Mouse (Mus musculus) liver, embryonic 11.5 days (tissue): ENCODE measurements around the gene Fdxacb1. TPM values are rescaled to one million over a fixed set of nuclear protein-coding genes. Genes with fewer than 3 reads are reported as not detected.

Experiments used
- ATAC-seq: fragments of 200-750 bp; cut with Nextera tagmentation; replicated peaks from 2 replicates; pipeline ENCODE4 v1.8.0; 2017; ENCODE audit warnings: moderate number of reproducible peaks, mild to moderate bottlenecking, moderate TSS enrichment, moderate library complexity; ENCODE audit not compliant: low FRiP score
- DNase-seq: peaks from one replicate; pipeline ENCODE4 v3.0.0-alpha.2; 2017; ENCODE audit warnings: low spot score
- H3K27ac ChIP-seq: fragments of 300-500 bp; sonication (generic); 2 replicates; pipeline ENCODE4 v1.5.1; 2014; ENCODE audit warnings: mild to moderate bottlenecking, low read depth, low read length, control low read depth
- H3K27me3 ChIP-seq: fragments of 300-500 bp; sonication (generic); replicated peaks from 2 replicates; pipeline ENCODE4 v1.6.1; 2014; ENCODE audit warnings: low read length, mixed read lengths; ENCODE audit not compliant: control insufficient read depth, insufficient read depth
- H3K36me3 ChIP-seq: fragments of 300-500 bp; sonication (generic); 2 replicates; pipeline ENCODE4 v1.6.1; 2014; ENCODE audit warnings: mild to moderate bottlenecking, low read length, moderate library complexity, mixed read lengths; ENCODE audit not compliant: control insufficient read depth, insufficient read depth
- H3K4me1 ChIP-seq: fragments of 300-500 bp; sonication (generic); replicated peaks from 2 replicates; pipeline ENCODE4 v1.6.1; 2014; ENCODE audit warnings: low read length, mixed read lengths; ENCODE audit not compliant: control insufficient read depth, insufficient read depth
- H3K4me2 ChIP-seq: fragments of 300-500 bp; sonication (generic); 2 replicates; pipeline ENCODE4 v1.6.1; 2014; ENCODE audit warnings: mild to moderate bottlenecking, control low read depth, moderate library complexity
- H3K4me3 ChIP-seq: fragments of 300-500 bp; sonication (generic); 2 replicates; pipeline ENCODE4 v1.5.1; 2014; ENCODE audit warnings: low read depth, low read length, control low read depth
- H3K9ac ChIP-seq: fragments of 300-500 bp; sonication (generic); 2 replicates; pipeline ENCODE4 v1.6.1; 2014; ENCODE audit warnings: low read depth, low read length, control low read depth
- H3K9me3 ChIP-seq: fragments of 300-500 bp; sonication (generic); 2 replicates; pipeline ENCODE4 v1.6.1; 2016; ENCODE audit warnings: low read length, inconsistent platforms, mixed read lengths; ENCODE audit not compliant: control insufficient read depth
- WGBS: fragments of 180-500 bp; shearing (Covaris S2); extraction: QIAGEN DNeasy Blood & Tissue Kit; methylation state at CpG from one replicate; pipeline ENCODE4 v1.1.7; 2014; 5-methylcytosine and 5-hydroxymethylcytosine counted together
- polyA plus RNA-seq: library from polyadenylated mRNA; unstranded; fragments of >200 nt; fragmentation: Nextera tagmentation; extraction: Ambion mirVana; gene quantifications from 2 replicates; pipeline ENCODE4 v1.2.1, GENCODE M21; 2014

Fdxacb1 gene
- polyA plus RNA-seq, 1 experiment from 2014 or later = 15.7 TPM

DNA sequence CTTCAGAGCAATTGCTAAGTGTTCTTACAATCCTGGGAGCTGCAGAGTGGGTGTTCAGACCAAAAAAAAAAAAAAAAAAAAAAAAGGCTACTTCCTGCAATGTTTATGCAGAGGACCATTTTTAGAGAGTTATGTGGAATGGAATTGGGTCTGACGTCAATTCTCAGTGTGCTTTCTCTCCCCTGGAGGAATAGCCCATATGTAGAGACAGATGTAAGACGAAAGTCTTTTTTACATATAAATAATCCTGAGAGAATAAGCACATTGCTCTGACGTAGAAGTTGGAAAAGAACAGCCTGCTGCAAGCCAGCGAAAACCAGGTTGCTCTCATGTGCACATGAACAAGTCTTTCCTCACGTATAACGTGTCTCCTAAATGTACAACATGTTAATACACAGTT lies 51.7 kb downstream of the Fdxacb1 start:
- Histone ChIP-seq H3K36me3 (peaks cover 9% of the 10 kb centered on the region), H3K27ac (no peak overlapping the region), H3K4me3 (no peak overlapping the region), H3K27me3 (no peaks in the 10 kb centered on the region), H3K9me3 (no peaks in the 10 kb centered on the region), H3K9ac (no peak overlapping the region), H3K4me1 (peaks cover 11% of the 10 kb centered on the region), H3K4me2 (no peak overlapping the region)
- DNase-seq = no peak
- 89% methylated on average over 6 of the region's 6 CpGs for WGBS
- ATAC-seq = no peak

DNA sequence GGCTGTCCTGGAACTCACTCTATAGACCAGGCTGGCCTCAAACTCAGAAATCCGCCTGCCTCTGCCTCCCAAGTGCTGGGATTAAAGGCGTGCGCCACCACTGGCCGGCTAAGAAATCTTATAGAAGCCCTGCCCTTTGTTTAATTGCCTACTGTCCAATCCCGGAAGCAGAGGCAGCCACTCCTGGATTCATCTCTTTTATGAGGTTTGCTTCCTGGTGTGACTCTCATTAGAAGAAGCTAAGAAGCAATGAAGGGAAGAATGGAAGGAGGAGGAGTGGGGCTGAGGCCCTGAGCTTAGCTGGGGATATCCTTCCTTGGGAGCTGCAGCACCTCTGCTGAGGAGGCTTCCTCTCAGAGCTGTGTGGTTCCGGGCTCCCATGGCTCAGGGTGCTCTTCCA lies 53.6 kb downstream of the Fdxacb1 start:
- peaks cover 15% of the 10 kb centered on the region for H3K4me1 ChIP-seq
- H3K27me3 ChIP-seq = no peaks in the 10 kb centered on the region
- H3K27ac ChIP-seq = no peak overlapping the region
- H3K9me3 ChIP-seq = no peaks in the 10 kb centered on the region
- 86% methylated on average over 6 of the region's 6 CpGs for WGBS
- DNase-seq (no peak), ATAC-seq (no peak)
- H3K4me2 ChIP-seq = no peak overlapping the region
- no peak overlapping the region for H3K9ac ChIP-seq
- no peak overlapping the region for H3K4me3 ChIP-seq
- H3K36me3 ChIP-seq = peaks cover 7% of the 10 kb centered on the region

DNA sequence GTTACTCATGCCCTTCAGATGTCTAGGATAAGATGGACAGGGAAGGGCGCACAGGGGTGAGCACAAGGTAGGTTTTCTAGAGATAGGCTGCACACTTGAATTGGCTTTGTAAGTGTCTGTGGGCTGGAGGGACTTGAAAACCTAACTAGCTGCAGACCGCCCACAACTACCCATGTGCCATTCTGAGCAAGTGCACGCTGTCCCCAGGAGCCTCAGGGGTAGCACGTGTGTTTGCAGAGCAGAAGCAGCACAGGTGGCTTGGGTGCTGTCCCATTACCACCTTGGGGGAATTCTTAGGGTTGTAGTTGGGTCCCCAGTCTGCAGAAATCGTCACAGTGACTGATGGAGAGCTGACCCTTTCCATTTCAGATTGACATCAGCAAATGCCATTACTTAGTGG lies 54.2 kb downstream of the Fdxacb1 start:
- Histone ChIP-seq H3K4me3 (no peak overlapping the region), H3K9me3 (no peaks in the 10 kb centered on the region), H3K4me1 (peaks cover 15% of the 10 kb centered on the region), H3K36me3 (peaks cover 4% of the 10 kb centered on the region), H3K27ac (no peak overlapping the region), H3K9ac (no peak overlapping the region), H3K27me3 (no peaks in the 10 kb centered on the region), H3K4me2 (no peak overlapping the region)
- 94% methylated on average over 5 of the region's 5 CpGs for WGBS
- ATAC-seq (no peak), DNase-seq (no peak)

Other genes starting within 250 kb of the Fdxacb1 start
- gene Pts, start 239.5 kb upstream of the Fdxacb1 start, polyA plus RNA-seq = 69.4 and 70.1 TPM in 2 replicates
- gene Il18, start 213.4 kb upstream of the Fdxacb1 start, polyA plus RNA-seq = 3.0 and 3.4 TPM in 2 replicates
- gene Bco2, start 213.1 kb upstream of the Fdxacb1 start, polyA plus RNA-seq = 0.22 and 0.27 TPM in 2 replicates
- gene Tex12, start 206.9 kb upstream of the Fdxacb1 start, polyA plus RNA-seq = not detected in 2 replicates
- gene Sdhd, start 164.4 kb upstream of the Fdxacb1 start, polyA plus RNA-seq = 503 and 533 TPM in 2 replicates
- gene Timm8b, start 164.3 kb upstream of the Fdxacb1 start, polyA plus RNA-seq = 301 and 312 TPM in 2 replicates
- 3.3 and 4.2 TPM in 2 replicates for gene Pih1d2, start 150.9 kb upstream of the Fdxacb1 start, polyA plus RNA-seq
- gene Nkapd1, start 150.8 kb upstream of the Fdxacb1 start, polyA plus RNA-seq = 16.2 and 20.1 TPM in 2 replicates
- 77.3 and 83.7 TPM in 2 replicates for gene Dlat, start 108.5 kb upstream of the Fdxacb1 start, polyA plus RNA-seq
- gene Dixdc1, start 28.7 kb upstream of the Fdxacb1 start, polyA plus RNA-seq = 2.3 and 3.5 TPM in 2 replicates
- gene 2310030G06Rik, start 21.7 kb upstream of the Fdxacb1 start, polyA plus RNA-seq = 2.6 and 4.5 TPM in 2 replicates
- gene Cryab, start 16.9 kb upstream of the Fdxacb1 start, polyA plus RNA-seq = 8.0 and 13.7 TPM in 2 replicates
- gene Hspb2, start 15.9 kb upstream of the Fdxacb1 start, polyA plus RNA-seq = 1.3 and 2.3 TPM in 2 replicates
- gene Alg9, start 6.8 kb downstream of the Fdxacb1 start, polyA plus RNA-seq = 33.0 and 40.0 TPM in 2 replicates
- gene 1110032A03Rik, start 7.3 kb downstream of the Fdxacb1 start, polyA plus RNA-seq = 16.2 and 17.5 TPM in 2 replicates
- 143 and 172 TPM in 2 replicates for gene Ppp2r1b, start 77.1 kb downstream of the Fdxacb1 start, polyA plus RNA-seq
- gene Sik2, start 240.8 kb downstream of the Fdxacb1 start, polyA plus RNA-seq = 14.2 and 15.8 TPM in 2 replicates